Mouse (Mus musculus) liver (tissue): ENCODE data around the gene Sgpp1.
A peak's percentile ranks its signal among the peaks of the same experiment; 100 is the strongest.
"Not testable (repeated sequence)": the region's sequence is repeated elsewhere in the genome, so short reads cannot be mapped to it uniquely, and the experiment has no call there.

Experiments used
- DNase-seq: peaks from one replicate; pipeline ENCODE4 v3.0.0-alpha.2; 2020; ENCODE audit warnings: mixed read lengths

Gene Sgpp1

GRCm38 (mm10) chr12:75731508-75731907 is 4.0 kb downstream of the Sgpp1 start:
- no peak for DNase-seq

- DNase-seq, result no peak
Measured at GRCm38 (mm10) chr12:75730458-75730857, 5.1 kb downstream of the Sgpp1 start.

GRCm38 (mm10) chr12:75729876-75730275 is 5.7 kb downstream of the Sgpp1 start:
- DNase-seq, result no peak

DNA sequence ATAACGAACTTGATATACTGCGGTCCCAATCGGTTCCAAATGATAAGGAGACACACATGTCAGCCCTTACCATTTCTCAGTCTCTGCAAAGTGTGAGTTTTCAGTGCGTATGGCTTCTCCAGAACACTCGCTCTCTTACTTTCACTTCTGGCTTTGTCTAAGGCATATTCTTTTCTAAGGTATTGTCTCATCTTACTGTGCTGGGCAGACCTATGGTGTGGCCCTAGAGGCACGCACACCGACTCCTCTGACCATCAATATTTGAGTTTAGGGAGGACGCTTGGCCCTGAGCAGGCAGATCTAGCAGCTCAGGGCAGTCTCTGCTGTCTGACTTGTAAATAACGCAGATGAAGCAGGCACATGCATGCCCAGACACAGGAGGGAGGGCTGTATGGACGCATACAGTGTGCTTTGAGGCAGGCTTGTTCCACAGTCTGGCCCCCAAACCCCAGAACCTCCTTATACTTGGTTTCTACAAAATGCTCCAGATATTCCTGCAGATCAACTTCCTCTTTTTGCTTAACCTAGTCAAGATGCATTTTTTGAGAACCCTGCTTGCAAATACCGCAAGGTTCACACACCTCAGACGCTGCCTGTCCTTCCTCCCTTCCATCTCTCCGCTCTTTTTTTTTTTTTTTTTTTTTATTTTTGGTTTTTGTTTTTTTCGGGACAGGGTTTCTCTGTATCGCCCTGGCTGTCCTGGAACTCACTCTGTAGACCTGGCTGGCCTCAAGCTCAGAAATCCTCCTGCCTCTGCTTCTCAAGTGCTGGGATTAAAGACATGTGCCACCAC is 8.0 kb downstream of the Sgpp1 start:
- no peak for DNase-seq

GRCm38 (mm10) chr12:75726349-75726861 is 9.1 kb downstream of the Sgpp1 start:
- no peak for DNase-seq

DNA sequence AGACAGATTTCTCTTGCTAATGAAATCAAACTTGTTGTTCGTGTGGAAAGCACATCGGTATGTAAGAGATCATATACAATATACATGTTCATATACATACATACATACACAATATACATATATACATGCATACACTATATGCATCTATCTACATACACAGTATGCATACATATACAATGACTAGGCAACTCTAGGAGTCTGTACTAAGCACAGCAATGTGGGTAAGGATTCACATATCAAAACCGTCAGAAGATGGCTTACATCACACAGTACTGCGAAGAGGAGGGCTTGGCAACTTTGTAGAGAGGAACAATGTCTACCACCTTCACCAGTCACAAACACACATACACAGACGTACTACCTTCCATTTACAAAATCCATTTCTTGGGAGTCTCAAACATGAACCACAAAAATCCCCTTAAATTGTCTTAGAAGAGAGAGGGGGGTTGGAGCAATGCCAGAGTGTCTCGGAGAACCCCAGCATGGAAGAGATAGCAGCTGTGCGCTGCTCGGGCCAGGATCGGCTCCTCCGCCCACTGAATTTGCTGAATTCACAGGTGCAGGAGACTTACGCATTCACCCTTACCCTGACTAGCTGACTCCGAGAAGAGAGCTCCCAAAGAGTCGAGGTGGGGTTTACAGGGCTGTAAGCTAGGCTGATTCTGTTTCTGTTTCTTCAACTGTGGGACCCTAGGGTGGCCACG is 10.8 kb downstream of the Sgpp1 start:
- peak; percentile 65 for DNase-seq

GRCm38 (mm10) chr12:75723839-75724463 is 11.6 kb downstream of the Sgpp1 start:
- DNase-seq, result peak; percentile 57

- no peak for DNase-seq
Measured at GRCm38 (mm10) chr12:75721941-75722340, 13.6 kb downstream of the Sgpp1 start.

- DNase-seq, result no peak
Measured at GRCm38 (mm10) chr12:75721006-75721405, 14.5 kb downstream of the Sgpp1 start.

DNA sequence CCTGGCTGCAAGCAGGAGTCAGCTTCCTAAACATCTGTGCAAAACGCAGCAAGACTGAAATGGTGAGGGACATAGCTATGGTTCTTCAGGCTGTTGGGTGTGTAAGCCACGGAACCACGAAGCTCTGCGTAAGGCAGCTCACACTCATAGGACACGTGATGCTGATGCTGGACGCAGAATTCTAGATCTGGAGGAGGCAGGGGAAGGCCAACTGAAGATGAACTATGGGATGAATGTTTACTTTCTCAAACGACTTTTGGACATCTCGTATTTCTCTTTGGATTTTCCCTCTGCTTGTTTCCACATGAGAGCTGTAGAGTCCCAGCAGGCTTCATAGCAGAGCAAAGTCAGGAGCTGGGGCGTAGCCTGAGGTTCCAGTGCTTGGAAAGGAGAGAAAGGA is 21.9 kb downstream of the Sgpp1 start:
- DNase-seq, result no peak

DNA sequence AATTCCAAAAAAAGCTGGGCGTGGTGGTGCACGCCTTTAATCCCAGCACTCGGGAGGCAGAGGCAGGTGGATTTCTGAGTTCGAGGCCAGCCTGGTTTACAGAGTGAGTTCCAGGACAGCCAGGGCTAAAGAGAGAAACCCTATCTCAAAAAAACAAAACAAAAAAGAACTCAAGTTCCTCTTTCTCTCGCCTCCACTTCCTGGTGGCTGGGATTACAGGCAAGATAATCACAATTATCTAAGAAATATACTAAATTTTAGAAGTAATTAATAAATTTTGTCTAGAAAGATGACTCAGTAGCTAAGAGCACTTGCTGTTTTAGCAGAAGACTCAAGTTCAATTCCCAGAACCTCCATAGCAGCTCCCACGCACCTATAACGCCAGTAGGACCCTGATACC is 22.6 kb downstream of the Sgpp1 start:
- not testable (repeated sequence) for DNase-seq

DNA sequence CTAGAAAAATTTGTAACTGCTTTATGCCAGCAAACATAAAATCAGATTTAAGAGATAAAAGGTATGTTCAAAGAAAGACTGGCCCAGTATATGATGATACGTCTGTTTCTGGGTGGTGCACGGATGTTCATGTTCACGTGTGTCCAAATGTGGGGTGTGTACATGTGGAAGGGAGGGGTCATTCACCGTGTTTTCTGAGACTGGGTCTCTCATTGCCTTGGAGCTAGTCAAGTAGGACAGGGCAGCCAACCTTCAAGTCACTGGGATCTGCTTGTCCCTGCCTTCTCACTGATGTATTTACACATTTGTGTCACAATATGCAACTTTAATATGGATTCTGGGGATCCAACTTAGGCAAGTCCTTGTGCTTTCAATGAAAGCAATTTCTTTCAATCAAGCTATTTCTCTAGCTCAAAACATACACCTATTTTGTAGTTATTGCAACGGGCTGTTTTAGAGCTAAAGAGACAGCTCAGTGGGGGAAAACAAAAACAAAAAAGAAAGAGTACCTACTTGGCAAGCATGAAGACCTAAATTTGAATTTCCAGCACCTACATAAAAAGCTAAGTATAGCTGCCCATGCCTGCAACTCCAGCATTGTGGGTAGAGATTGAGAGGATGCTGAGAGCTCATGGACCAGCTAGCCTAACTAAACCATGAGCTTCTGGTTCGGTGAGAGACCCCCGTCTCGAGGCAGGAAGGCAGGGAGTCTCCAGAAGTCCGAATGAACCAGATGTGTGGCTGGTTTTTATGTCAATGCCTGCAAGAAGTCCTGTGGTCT is 24.7 kb downstream of the Sgpp1 start:
- no peak for DNase-seq

- DNase-seq, result no peak
Measured at GRCm38 (mm10) chr12:75709506-75709905, 26.0 kb downstream of the Sgpp1 start.

DNA sequence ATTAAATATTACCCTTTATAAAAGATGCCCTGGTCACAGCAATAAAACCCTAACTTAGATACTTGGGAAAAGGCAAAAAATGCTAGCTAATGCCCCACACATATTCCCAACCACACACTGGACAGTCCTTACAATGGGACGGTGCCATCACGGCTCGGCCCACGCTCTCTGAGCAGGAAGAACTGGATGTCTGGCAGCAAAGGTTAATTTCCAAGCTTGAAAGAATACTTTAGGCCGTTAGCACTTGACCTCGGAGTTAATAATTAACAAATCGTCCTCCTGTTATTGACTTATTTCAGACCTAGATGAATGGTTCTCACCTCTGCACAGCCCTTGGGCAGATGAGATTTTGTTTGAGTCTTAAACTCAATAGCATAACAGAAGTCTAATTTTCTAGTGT is 28.9 kb downstream of the Sgpp1 start:
- DNase-seq, result no peak

DNA sequence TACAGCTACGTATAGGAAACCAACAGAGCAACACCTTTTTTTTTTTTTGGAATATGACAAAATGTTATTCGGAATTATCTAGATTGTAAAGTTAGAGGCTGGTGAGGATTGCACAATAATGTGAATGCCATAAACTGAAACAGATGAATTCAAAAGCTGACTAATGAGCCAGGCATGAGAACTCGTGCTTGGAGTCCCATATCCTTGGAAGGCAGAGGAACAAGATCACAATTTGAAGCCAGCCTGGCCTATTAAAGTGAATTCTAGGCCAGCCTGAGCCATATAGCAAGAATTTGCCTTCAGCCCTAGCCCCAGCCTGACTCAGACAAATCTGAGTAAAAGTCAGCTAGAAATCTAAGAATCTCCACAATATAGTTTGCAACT is 32.8 kb downstream of the Sgpp1 start:
- DNase-seq, result no peak

- no peak for DNase-seq
Measured at GRCm38 (mm10) chr12:75702084-75702738, 33.3 kb downstream of the Sgpp1 start.

DNA sequence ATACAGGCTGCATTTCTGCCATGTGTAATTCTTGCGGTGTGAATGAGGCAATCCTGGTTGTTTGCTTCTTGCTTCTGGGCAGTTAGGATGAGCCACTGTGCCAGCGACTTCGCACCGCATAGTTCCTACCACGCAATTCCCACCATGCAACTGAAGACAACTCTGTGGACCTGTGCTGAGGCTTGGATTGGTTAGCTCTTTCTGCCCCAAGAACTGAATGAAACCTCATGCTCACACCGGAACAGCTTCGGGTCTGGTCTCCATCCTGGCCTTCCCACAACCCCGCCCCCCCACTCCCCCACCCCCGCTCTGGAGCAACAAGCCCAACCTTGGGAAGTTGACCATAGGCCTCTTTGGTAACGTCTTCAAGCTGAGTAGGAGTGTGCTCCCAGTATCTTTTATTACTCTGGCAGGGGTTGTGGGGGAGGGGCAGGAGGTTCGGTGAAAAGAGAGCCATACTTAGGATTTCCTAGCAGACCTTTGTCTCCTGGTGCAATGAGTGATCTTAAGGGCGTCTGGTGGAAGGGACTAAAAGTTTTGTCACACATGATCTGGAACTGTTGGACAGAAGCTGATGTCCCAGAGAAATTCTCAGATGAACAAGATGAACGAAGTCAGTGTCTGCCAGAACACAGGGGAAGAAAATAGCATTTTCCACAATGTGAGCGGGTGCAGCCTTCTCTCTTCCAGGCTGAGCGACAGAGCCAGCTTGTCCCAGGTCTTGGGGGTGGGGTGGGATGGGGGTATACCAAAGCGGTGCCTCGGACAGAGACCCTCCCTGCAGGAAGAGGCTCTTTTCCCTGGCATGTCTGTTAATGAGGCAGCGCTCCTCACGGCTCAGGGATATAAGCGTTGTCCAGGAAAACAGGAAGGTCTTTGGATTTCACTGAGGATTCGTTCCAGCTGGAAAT is 34.1 kb downstream of the Sgpp1 start:
- peak; percentile 18 for DNase-seq

GRCm38 (mm10) chr12:75698692-75699091 is 36.8 kb downstream of the Sgpp1 start:
- no peak for DNase-seq

DNA sequence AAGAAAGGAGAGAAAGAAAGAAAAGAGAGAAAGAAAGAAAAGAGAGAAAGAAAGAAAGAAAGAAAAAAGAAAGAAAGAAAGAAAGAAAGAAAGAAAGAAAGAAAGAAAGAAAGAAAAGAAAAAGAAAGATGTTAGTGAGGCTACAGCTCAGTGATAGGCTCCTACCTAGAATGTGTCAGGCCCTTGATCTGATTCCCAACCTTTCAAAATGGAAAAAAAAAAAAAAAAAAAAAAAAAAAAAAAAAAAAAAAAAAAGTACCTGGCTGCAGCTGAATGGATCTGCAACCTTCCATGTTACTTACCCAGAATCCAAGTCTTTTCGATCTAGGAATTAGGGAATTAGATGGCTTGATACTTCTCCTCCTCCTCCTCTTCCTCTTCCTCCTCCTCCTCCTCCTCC is 39.7 kb downstream of the Sgpp1 start:
- not testable (repeated sequence) for DNase-seq

GRCm38 (mm10) chr12:75689003-75689402 is 46.5 kb downstream of the Sgpp1 start:
- DNase-seq, result no peak

- DNase-seq, result no peak
Measured at GRCm38 (mm10) chr12:75687314-75687713, 48.2 kb downstream of the Sgpp1 start.
